Mouse (Mus musculus): ENCODE data around the gene Rsbn1l. TPM values are rescaled to one million over a fixed set of nuclear protein-coding genes. Genes with fewer than 3 reads are reported as not detected.

Rsbn1l gene
- total RNA-seq (2017), result 35.1 and 54.1 TPM in 2 replicates

DNA sequence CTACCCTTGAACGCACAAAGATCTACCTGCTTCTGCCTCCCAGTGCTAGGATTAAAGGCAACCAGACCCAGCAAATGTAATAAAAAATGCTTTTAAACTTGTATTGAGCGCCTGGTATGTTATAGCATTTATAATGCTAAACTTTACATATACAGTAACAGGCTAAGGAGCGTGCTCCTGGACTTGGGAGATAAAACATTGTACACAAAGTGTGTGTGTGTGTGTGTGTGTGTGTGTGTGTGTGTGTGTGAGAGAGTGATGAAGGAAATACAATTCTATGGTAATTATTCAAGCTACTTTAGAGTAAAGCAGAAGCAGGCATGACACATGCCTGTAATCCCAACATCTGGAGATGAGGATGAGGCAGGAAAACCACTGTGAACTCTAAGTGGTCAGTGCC, at the start of gene Rsbn1l:
Gene Rsbn1l (minus strand): TSS at position 101 of the 400 bp plus-strand sequence.
- no peak for ATAC-seq (replicated peaks; ENCODE audit: low read depth, poor library complexity, severe bottlenecking)

DNA sequence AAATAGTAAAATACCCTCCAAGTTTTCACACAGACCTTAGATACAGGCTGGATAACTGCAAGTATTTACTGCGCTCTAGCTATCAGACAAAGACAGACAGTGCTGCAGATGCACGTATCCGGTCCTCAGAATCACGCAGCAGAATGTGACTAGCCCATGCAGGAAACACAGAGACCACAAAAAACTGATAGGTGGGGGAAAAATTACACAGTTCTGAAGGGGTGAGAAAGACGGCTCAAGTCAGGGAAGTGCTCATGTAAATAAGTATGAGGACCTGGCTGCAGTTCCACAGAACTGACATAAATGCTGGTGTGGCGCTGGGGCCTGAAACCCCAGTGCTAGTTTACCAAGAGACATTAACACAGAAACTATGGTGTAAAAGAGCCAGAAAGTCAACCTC, 46.5 kb upstream of the Rsbn1l start:
- peak; percentile 94 for ATAC-seq (replicated peaks; ENCODE audit: low read depth, poor library complexity, severe bottlenecking)

DNA sequence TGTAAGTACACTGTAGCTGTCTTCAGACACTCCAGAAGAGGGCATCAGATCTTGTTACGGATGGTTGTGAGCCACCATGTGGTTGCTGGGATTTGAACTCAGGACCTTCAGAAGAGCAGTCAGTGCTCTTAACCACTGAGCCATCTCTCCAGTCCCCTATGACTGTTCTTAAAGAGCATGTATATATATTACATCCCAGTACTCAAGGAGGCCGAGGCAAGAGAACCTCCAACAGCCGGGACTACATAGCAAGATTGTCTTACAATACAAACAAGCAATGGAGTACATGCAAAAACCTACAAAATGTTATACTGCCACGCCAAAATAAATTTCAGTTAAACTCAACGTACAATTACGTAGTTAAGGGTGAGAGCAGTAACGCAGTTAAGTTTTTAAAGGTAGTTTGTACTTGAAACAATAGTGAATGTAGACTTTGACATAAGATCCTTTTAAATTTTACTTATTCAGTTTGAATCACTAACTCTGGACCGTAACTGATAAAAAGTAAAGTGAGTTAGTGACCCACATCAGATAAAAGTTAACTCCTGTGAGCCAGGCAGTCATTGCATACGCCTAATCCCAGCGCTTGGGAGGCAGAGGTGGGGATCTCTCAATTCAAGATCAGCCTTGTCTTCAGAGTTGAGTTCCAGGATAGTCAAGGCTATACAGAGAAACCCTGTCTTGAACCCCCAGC, 45.6 kb upstream of the Rsbn1l start:
- peak; percentile 2; the same call in 1 of the 2 replicates for ATAC-seq (replicated peaks; ENCODE audit: low read depth, poor library complexity, severe bottlenecking)

DNA sequence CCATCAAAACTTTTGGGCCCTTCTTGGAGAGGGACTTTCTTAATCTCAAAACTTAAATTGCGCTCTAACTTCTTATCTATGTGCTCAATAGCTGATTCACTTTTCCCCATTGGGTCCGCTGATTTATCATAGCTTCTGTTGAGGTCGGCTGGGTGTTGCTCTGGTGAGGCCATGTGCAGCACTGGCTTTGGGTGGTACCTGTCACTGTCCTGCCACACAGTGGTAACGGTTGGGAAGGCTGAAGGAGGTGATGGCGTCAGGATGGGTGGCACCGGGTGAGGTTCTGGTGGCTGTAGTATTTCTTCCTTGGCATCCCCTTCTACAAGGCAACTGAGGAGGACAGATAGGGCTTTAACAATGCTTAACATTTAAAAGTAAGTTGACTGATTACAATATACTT, 42.2 kb upstream of the Rsbn1l start:
- no peak; the same call in 1 of the 2 replicates for ATAC-seq (replicated peaks; ENCODE audit: low read depth, poor library complexity, severe bottlenecking)

DNA sequence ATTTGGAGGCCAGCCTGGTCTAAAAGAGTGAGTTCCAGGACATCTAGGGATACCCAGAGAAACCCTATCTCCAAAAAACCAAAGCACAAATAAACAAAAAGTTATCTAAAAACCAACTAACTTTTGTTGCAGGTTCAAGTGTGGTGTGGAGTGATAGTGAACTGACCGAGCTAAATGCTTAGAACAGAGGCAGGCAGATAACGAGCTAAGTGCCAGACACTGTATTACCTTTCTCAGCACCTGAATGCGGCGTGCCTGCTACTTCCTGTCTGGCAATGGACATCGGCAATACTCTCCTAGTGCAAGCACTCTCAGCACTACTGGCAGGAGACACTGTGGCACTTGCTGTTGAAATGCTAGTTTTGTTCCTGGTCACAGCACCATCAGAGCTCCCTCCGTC, 41.4 kb upstream of the Rsbn1l start:
- ATAC-seq (replicated peaks; ENCODE audit: low read depth, poor library complexity, severe bottlenecking), result no peak; the same call in 1 of the 2 replicates

DNA sequence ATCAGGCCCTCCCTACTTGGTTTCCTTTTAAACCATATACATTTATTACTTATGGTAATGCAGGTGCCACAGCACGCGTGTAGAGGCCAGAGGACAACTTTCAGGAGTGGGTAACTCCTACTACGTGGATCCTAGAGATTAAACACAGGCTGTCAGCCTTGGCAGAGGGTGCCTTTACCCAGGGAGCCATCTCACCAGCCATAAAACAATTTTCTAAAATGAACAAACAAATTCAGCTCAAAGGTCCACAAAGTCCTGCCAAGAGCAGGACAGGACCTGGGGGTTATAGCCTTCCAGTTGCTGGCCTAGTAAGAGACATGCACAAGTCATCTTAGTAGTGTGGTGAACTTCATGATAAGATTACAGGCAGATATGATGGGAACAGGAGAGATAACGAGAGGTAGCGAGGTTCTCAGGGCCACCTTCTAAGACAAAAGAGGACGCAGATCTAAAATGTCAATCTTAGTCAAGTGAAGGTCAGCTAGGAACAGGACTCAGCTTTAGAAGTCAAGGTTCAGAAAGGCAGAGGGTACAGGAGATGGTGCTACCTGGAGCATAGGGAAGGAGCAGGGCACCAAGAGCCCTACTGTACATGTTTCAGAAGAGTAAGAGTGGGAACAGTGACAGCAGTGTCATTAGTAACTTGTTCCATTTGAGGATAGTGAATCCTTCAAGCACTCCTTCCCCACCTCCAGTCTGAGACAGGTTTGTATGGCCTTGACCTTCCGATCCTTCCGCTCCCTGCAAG, 34.0 kb upstream of the Rsbn1l start:
- no peak for ATAC-seq (replicated peaks; ENCODE audit: low read depth, poor library complexity, severe bottlenecking)

DNA sequence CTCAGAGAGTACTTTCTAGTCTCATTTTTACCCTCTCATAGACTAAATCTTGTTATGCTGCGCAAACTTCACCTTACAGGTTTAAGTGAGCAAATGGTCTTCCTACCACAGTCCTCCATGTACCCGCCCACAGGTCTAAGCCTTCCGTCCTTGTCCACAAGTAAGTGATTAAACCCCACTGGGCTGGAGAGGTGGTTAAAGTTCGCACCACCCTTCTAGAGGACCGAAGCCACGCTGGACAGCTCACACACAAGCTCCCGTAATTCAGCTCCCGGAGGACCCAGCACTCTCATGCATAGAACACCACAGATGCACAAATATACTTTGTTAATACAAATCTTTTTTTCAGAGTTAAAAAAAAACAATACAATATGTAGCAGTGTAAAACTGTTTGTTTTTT, 30.1 kb upstream of the Rsbn1l start:
- ATAC-seq (replicated peaks; ENCODE audit: low read depth, poor library complexity, severe bottlenecking), result no peak

DNA sequence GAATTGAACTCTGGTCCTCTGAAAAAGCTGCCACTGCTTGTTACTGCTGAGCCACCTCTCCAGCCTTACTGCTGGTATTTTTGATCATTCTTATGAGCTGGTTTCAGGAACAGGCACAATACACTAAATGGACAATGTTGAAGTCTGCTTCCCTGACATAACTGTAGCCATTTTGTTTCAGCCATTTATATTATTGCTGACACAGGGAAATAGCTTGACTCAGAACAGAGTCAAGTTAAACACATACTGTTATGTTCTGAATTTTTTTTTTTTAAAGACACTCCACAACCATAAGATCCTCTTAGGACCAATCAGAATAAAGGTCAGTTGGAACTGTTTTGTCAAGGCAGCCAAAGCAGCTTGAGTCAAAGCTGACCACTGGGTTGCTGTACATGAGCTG, 27.3 kb upstream of the Rsbn1l start:
- no peak for ATAC-seq (replicated peaks; ENCODE audit: low read depth, poor library complexity, severe bottlenecking)

DNA sequence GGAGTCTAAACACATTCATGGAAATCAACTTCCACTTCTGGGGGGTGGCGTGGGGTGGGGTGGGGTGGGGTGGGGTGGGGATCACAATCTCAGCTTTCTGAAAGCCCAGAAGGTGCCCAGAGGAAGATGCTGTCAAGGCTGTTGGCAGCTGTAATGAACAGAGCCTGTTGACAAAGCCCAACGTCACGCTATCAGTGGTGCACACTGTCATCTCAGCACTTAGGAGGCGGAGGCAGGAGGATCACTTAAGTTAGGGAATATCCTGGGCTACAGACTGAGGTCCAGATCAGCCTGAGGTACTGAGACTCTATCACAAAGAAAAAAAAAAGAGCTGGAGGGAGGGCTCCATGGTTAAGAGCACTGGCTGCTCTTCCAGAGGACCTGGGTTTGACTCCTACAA, 18.5 kb upstream of the Rsbn1l start:
- no peak for ATAC-seq (replicated peaks; ENCODE audit: low read depth, poor library complexity, severe bottlenecking)

DNA sequence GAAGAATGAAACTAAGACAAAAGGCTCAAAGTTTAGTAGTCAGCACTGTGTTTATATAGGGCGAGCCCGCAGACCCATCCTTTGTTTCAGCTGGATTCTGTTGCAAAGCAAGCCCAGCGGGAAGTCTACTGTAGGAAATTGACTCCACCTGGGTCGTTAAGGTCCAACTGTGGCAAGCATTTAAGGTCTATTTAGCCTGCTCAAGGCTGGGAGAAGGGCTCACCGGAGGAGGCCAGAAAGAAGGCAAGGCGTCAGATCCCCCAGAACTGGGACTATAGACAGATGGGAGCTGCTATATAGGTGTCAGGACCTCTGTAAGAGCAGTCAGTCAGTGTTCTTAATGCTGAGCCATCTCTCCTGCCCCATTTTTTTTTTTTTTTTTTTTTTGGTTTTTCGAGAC, 17.8 kb upstream of the Rsbn1l start:
- no peak for ATAC-seq (replicated peaks; ENCODE audit: low read depth, poor library complexity, severe bottlenecking)

DNA sequence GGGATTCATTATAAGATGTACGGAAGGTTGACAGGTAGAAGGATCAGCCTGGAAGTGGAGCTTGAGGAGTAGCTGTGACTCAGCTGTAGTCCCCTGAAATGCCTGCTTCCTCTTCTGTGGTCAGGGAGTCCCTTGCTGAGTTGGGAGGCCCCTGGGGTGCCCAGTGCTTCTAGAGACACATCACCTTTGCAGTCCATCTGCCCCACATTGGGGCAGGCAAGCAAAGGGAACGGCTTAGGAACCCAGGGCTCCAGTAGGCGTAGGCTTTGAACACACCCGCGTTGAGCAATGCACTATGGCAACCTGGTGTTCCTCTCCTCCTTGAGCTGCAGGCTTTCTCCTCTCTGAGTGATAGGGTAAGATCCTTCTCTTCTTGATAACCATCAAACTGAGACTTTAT, 16.9 kb upstream of the Rsbn1l start:
- peak; percentile 85 for ATAC-seq (replicated peaks; ENCODE audit: low read depth, poor library complexity, severe bottlenecking)

DNA sequence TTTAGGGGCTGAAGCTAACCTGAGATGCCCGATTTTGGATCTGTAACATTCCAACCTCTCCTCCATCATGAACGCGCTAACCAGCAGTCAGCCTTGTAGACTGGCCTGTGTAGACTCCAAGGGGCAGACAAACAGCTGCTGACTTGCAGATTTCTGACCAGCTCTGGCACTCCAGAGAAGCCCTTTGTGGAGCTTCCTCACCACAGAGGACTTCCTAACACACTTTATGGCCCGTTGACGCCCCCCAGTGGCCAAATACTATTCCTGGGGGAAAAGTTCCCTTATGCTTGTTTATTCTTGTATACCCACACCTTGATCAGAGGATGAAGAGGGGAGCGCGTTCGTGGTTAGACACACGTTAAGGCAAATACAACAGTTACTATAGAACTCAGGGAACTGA, 12.8 kb upstream of the Rsbn1l start:
- ATAC-seq (replicated peaks; ENCODE audit: low read depth, poor library complexity, severe bottlenecking), result peak; percentile 49

DNA sequence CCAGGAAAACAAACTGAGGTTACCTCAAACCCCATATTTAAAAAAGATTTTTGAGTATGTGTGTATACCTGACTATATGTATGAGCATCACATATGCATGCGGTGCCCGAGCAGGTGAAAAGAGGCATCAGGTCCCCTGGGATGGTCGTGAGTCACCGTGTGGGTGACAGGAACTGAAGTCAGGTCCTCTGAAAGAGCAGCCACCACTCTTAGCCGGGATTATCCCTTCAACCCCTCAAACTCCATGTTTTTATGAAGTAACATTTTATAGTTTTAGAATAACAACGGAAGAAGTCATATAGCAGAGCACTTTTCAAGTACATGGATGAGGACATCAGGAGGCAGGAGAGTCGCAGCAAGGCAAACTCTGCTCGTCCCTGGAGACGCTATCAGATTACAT, 12.3 kb upstream of the Rsbn1l start:
- ATAC-seq (replicated peaks; ENCODE audit: low read depth, poor library complexity, severe bottlenecking), result no peak

DNA sequence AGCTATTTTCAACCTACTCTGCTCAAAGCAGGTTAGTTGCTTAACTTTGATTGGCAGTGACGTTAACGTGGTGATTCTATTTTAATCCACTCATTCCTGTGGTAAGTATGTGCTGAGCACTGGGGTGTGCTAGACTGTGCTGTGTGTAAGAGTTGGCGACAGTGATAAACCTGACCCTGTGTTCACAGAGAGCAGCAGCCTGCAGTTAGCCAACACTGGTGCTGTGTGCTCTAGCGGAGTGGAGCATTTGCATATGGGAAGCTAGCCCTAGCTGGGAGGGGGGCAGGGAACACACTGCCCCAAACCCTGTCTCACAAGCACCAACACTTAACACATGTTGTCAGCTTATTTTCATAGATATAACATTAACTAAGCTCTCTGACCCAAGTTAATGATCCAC, 11.7 kb upstream of the Rsbn1l start:
- ATAC-seq (replicated peaks; ENCODE audit: low read depth, poor library complexity, severe bottlenecking), result peak; percentile 83

DNA sequence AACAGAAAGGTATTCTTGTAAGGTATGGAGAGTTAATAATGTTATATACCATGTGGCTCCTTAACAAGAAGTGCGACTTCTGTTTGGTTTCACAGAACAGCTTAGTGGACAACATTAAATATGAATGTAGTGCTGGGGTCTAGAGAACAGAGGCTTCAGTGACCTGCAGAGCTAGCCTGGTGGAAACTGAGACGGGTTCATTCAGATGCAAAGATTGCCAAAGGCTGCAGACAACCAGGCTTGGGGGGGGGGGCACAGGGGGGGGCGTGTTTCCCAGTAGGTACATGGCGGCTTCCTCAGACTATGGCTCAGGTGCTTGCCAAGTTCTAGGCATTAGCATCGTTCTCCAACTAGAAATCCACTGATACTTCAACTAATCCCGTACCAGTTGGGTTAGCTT, 8.2 kb upstream of the Rsbn1l start:
- no peak for ATAC-seq (replicated peaks; ENCODE audit: low read depth, poor library complexity, severe bottlenecking)

DNA sequence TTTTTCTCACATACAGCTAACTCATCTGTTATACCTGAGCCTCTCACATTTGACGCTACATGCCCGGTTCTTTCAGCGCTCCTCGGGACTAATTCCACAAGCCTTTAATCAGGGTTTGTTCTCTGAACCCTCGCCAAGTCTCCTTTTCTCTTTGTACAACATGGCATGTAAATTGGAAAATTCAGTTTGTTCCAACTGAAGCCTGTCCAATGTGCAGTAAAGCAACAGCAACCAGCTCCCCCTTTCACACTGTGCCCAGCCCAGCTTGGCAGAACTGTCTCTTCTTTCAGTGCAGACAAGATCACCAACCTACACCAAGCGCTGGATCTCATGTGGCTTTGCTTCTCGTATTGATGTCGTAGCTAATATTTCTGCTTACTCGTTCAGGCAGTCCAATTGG, 7.1 kb upstream of the Rsbn1l start:
- no peak for ATAC-seq (replicated peaks; ENCODE audit: low read depth, poor library complexity, severe bottlenecking)

DNA sequence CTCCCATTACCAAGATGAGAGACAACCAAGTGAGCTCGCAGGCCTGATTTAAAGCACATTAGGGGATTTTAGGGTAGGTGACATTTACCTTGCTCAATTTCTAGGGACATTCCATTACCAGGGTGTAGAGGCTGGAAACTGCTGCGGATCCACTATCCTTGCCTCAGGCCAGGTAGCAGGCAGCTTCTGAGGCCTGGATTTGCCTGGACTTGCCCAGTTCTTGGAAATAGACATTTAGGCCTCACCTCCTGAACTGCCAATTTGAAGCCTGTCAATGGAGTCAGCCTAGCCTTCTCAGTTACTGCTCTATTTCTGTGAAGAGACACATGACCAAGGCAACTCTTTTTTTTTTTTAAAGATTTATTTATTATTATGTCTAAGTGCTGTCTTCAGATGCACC, 4.7 kb upstream of the Rsbn1l start:
- no peak for ATAC-seq (replicated peaks; ENCODE audit: low read depth, poor library complexity, severe bottlenecking)

DNA sequence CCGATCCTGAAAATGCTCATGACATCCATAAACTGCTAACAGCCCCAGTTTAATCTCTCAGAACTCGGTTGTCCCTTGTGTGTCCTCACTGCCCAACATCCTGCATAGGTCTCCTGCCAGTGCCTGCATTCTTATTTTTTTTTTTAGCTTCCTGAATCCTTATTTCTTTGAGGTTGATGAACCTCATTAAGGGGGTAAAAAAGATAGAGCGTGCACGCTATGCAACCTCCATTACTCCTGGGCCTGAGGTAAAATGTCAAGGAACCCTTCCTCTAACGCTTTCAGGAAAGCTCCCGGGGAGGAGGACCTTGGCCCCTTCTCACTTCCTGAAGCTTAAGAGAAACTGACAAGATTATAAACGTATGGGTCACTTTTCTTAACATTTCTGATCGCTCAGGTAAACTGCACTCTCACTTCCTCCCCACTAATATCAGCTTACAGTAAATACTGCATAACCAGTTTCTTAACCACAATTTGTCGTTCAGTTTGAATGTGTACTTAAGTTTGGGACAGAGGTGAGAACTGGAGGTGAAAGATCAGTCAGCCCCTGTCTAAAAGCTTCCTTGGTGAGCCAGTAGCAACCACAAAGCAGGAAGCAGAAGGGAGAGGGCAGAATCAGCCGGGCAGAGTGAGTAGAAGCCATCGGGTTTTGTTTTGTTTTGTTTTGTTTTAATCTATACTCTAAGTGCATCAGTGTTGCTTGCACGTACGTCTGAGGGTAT, 923 bp downstream of the Rsbn1l start:
- ATAC-seq (replicated peaks; ENCODE audit: low read depth, poor library complexity, severe bottlenecking), result peak; percentile 43

DNA sequence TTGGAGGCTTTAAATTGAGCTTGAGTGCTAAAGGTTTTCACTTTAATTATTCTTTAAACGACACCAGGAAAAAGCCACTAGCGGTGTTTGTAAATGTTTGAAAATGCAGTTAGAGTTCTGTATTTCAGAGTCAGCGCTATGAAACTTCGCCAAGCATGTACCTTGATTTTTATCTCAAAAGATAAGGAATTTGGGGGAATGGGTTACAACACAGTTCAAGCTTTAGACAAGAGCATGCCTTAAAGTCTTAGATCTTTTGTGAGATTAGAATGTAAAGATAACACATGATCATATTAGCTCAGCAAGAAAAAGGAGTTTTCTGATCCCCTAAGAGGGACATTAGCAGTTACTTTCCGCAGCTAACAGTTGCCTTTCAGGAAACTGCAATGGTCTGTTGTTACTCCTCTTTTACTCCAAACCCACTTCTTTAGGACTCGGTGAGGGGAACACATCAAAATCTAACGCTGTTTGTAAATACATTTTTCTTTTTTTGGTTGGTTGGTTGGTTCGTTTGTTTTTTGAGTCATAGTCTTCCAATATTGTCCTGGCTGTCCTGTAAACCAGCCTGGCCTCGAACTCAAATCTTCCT, 3.8 kb downstream of the Rsbn1l start:
- ATAC-seq (replicated peaks; ENCODE audit: low read depth, poor library complexity, severe bottlenecking), result no peak

DNA sequence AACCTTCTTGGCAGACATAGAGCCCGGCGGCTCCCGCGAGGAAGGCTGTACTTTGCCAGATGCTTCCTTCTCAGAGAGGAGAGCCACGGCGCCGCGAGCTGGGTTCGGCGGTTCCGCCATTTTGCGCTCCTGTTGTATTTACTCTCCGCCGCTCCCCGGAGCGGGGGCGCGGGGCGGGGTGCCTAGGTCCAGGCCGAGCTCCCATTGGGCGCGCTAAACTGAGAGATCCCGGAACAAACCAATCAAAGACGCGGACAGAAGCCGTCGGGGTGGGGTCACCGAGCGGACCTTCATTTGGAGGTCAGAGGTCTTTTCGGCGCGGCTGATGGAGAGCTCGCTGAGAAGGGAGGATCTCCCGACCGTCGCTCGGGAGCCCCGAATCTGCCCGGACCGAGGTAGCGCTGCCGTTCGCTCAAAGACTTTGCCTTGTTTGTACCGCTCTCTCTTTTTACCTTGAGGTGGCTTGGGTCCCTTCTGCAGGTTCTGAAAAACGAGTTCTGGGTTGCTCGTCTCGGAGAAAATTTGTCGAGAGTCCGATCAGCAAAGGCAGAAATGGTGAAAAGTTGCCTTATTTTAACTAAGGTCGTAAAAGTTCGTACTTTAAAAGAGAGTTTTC, 4.4 kb downstream of the Rsbn1l start:
- peak; percentile 86 for ATAC-seq (replicated peaks; ENCODE audit: low read depth, poor library complexity, severe bottlenecking)

Data from common myeloid progenitor, adult 5-6 weeks (primary cell).